Mouse (Mus musculus): Measurements from ENCODE around the gene Mcrip1. TPM values are rescaled to one million over a fixed set of nuclear protein-coding genes. Genes with fewer than 3 reads are reported as not detected.
"Not testable (repeated sequence)": the region's sequence is repeated elsewhere in the genome, so short reads cannot be mapped to it uniquely, and the experiment has no call there.

Mcrip1 gene
- total RNA-seq, 2 experiments from 2014 or later: 73.4 to 91.7 TPM

DNA sequence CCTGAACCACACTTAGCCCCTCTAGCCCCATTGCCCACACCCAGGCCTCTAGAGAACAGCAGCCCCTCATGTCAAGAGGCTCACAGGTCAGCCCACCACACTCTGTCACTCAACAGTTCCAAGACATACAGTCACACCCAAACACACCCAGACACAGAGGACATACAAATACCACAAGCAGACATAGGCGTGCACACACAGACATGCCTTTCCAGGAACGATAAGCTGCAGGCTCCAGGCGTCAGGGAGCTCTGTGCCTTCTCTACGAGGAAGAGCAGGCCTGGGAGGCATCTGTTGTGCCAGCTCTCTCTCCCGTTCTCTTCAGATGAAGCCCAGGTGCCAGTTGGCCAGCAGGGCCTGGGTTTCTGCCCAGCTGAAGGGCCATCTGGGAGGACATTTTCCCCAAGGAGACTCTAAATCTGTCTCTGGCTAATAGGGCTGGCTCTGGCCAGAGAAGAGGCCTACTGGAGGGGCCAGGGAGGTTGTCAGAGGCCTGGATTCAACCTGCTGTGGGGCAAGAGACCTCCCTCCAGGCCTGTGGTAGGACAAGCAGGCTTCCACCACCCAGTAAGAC lies 28.5 kb downstream of the Mcrip1 start:
- no peak for DNase-seq (ENCODE audit: low spot score in 2 of 2)
- intact Hi-C loops (cut with DNase I): no loop called here

- DNase-seq (ENCODE audit: low spot score in 2 of 2): no peak
- intact Hi-C loops (cut with DNase I): no loop called here
These were observed 29.0 kb downstream of the Mcrip1 start for GRCm38 (mm10) chr11:120520498-120520897.

- intact Hi-C loops (cut with DNase I): no loop called here
- no peak for DNase-seq (ENCODE audit: low spot score in 2 of 2)
These were observed 29.8 kb downstream of the Mcrip1 start for GRCm38 (mm10) chr11:120519738-120520137.

GRCm38 (mm10) chr11:120518558-120518957 lies 31.0 kb downstream of the Mcrip1 start:
- intact Hi-C loops (cut with DNase I): no loop called here
- no peak for DNase-seq (ENCODE audit: low spot score in 2 of 2)

DNA sequence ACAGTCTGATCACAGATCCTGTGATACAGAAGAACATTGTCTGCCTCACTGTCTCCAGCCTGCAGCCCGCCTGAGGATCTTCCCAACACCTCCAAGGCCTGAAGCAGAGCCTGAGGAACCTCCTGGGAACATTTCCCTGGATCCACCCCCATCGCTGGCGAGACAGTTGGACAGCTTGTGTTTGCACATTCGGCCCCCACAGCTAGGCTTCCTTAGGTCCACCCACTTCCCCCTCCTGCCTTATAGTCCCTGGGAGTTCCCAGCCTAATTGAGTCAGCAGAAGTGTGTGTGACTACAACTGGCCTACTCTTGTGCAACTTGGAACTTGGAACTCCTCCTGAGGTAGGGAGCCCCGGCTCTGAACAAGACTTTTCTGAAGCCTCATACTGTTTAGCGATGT lies 31.5 kb downstream of the Mcrip1 start:
- intact Hi-C loops (cut with DNase I): no loop called here

GRCm38 (mm10) chr11:120517147-120517546 lies 32.4 kb downstream of the Mcrip1 start:
- intact Hi-C loops (cut with DNase I): no loop called here
- DNase-seq (ENCODE audit: low spot score in 2 of 2): no peak

More for the DNA sequence above, 31.5 kb downstream of the Mcrip1 start:
- peak; percentile 82 to 87 for DNase-seq (ENCODE audit: low spot score in 2 of 2)

- intact Hi-C loops (cut with DNase I): loop anchor here (2.0 kb wide), 1 partner anchor 55 kb away; no protein-coding TSS in a partner anchor
- DNase-seq (ENCODE audit: low spot score in 2 of 2): peak; percentile 78 to 81
These were observed 33.9 kb downstream of the Mcrip1 start for GRCm38 (mm10) chr11:120515611-120516010.

DNA sequence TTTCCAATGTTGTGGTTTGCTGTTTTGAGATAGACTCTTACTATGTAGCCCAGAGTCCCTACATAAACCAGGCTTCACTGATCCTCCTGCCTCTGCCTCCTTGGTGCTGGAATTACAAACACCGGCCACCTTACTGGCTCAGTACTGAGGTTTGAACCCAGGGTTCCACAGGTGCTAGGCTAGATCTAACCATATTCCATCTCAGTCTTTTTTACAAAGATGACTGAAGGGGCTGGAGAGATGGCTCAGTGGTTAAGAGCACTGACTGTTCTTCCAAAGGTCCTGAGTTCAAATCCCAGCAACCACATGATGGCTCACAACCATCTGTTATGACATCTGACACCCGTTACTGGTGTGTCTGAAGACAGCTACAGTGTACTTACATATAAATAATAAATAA lies 35.3 kb downstream of the Mcrip1 start:
- intact Hi-C loops (cut with DNase I): loop anchor here (2.0 kb wide), 1 partner anchor 57 kb away; no protein-coding TSS in a partner anchor
- not testable (repeated sequence) for DNase-seq (ENCODE audit: low spot score in 2 of 2)

DNA sequence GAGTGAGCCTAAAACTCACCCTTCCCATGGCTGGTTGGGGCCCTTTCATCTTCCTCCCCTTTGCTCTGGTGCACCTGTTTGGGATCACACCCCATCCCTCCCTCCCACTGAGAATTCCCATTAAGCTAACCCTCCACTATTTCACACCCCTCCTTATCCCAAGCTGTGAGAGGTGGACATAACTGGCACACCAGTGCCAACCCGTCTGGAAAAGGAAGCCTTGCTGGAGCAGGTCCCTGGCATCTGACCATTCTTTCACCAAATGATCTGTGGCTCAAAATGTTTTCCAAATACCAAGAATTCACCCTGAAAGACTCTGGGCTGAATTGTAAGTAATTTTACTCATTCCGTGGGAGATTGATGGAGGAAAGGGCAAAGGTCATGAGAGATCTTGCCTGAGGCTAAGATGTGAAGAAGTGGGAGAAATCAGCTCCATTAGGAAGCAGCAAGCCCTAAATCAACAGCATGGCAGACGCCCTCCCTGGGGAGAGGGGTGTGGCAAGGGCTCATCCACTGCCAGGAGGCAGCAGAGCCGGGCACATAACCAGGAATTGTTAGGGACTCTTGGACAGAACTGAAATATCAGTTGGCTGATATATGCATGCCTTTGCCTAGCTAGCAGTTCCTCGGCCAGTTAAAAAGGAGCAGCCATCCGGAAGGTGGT lies 36.6 kb downstream of the Mcrip1 start:
- no peak for DNase-seq (ENCODE audit: low spot score in 2 of 2)
- intact Hi-C loops (cut with DNase I): no loop called here

DNA sequence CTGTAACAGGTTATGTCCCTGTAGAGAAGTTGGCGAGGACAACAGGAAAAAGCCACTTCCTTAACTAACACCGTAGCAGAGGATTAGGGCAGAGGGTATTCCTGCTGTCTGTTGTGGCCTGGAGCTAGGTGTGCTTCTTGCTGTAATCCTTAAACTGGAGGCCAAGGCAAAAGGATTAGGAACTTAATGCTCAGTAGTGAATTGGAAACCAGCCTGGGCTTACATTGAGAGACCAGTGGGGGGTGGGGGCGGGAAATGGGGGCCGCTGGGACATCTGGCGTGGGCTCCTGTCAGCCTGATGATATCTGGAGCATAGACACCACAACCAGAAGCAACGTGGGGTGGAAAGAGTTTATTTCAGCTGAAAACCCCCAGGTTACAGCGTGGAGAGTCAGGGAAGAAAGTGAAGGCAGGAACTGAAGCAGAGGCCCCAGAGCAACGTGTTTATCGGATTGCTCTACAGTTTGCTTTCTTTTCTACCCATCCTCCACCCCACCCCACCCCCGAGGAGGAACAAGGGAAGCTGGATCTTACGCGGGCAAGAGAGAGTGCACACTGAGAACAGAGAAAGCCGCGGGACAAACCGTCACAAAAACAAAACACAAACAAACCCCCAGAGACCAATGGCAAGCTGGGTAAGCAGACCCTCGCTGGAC lies 39.0 kb downstream of the Mcrip1 start:
- no peak for DNase-seq (ENCODE audit: low spot score in 2 of 2)
- intact Hi-C loops (cut with DNase I): no loop called here

- intact Hi-C loops (cut with DNase I): no loop called here
- no peak for DNase-seq (ENCODE audit: low spot score in 2 of 2)
These were observed 39.6 kb downstream of the Mcrip1 start for GRCm38 (mm10) chr11:120509940-120510339.

GRCm38 (mm10) chr11:120508290-120508870 lies 41.1 kb downstream of the Mcrip1 start:
- DNase-seq (ENCODE audit: low spot score in 2 of 2): no peak
- intact Hi-C loops (cut with DNase I): no loop called here

GRCm38 (mm10) chr11:120507611-120508289 lies 41.8 kb downstream of the Mcrip1 start:
- no peak for DNase-seq (ENCODE audit: low spot score in 2 of 2)
- intact Hi-C loops (cut with DNase I): no loop called here

DNA sequence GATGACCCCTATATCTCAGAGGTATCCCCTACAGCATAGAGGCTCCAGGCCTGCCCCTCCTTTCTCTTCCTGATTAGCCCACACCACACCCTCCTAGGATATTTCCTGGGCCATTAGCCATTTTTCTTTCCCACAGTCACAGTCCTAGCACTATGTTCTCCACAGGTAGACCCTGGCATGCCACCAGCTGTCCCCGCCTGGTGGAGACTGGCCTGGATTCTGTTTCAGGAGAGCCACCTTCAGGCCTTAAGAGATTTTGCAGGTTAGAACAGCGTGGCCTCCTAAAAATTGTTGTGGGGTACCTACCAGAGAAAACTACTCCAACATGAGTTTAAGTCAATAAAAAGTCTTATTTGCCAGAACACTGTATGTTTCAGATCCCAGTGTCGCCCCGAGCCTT lies 42.6 kb downstream of the Mcrip1 start:
- DNase-seq (ENCODE audit: low spot score in 2 of 2): no peak
- intact Hi-C loops (cut with DNase I): no loop called here

DNA sequence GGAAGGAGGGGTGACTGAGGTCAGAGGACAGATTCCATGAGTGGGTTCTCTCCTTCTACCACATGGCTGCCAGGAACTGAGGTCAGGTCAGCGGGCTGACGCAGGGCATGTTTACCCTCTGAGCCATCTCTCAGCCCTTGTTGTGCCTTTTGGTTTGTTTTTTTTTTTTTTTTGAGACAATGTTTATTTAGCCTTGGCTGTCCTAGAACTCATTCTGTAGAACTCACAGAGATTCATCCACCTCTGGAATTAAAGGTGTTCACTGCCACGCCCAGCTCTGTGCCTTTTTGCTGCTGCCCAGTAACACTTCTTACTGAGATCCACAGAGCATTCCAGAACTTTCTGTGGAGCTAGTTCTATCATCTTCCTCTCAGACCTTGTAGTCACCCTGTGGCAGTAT lies 43.9 kb downstream of the Mcrip1 start:
- intact Hi-C loops (cut with DNase I): no loop called here
- DNase-seq (ENCODE audit: low spot score in 2 of 2): no peak

DNA sequence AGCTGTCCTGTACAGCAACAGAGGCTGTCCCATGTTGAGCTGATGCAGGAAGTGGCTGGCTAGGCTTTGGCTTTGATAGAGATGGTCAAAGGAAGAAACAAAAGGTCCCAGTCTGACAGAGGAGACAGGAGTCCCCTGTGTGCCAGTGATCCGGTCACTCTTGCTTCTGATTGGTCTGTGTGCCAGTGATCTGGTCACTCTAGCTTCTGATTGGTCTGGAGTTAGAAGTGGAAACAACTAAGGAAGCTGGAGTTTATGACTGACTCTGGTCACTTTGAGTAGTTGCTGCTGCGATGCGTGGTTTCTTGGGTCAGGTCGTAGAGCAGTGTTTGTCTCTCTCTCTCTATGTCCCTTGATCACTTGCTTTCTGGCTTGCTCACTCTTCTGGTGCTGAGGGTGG lies 47.8 kb downstream of the Mcrip1 start:
- intact Hi-C loops (cut with DNase I): no loop called here
- DNase-seq (ENCODE audit: low spot score in 2 of 2): no peak

- intact Hi-C loops (cut with DNase I): no loop called here
- no peak for DNase-seq (ENCODE audit: low spot score in 2 of 2)
These were observed 48.5 kb downstream of the Mcrip1 start for GRCm38 (mm10) chr11:120501018-120501417.

DNA sequence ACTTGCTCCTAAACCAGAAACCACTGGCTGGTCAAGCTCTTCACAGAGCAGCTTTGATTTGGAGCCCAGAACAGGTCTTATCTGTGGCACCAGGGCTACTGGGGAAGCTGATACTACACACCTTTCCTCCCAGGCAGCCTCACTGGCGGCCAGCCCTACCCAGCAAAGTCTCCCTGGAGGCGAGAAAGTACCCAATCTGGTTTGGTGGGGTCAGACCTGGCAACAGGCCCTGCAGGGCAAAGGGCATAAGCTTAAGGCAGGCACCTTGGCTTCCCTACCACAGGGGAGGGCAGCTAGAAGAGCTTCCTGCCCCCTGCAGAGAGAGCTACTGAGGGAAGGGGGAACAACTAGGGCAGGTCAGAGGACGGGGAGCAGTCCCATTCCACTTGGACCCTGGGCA lies 49.2 kb downstream of the Mcrip1 start:
- no peak for DNase-seq (ENCODE audit: low spot score in 2 of 2)
- intact Hi-C loops (cut with DNase I): no loop called here

DNA sequence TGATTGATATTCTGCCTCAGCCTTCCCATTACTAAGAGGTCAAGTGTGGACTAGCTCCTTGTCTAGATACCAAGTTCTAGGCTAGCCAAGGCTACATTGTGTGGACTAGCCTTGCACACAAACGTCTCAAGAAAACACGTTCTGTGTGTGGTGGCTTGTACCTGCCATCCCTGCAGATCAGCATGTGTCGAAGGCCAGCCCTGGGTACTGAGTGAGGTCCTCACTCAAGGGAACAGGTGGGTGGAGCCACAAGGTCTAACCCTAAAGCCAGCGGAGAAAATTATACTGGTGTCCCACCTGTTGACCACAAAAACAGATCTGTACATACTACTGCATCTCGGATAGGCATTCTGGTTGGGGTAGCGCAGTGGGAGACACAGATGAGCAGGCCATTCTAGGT lies 49.6 kb downstream of the Mcrip1 start:
- intact Hi-C loops (cut with DNase I): no loop called here
- DNase-seq (ENCODE audit: low spot score in 2 of 2): no peak

DNA sequence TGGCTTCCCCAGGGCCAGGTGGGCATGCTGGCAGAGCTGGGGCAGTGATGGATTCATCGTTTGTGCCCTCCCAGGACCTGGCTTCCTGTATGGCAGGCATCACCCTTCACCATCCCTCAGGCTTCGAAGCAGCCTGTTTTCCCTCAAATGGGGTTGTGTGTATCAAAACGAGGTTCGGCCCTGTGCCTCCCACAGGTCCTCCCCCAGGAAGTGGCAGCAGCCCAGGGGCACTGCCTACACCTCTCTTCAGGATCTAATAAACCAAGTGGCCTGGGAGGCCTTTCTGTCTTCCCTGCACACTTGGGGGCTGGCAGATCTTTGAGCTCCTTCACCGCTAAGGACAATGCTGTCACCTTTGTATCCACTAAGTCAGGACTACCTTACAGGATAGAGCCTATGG lies 50.6 kb downstream of the Mcrip1 start:
- intact Hi-C loops (cut with DNase I): no loop called here
- no peak for DNase-seq (ENCODE audit: low spot score in 2 of 2)
